Mouse (Mus musculus) gastrocnemius, adult 2 months (tissue): ENCODE data around the gene Abhd12. TPM values are rescaled to one million over a fixed set of nuclear protein-coding genes. Genes with fewer than 3 reads are reported as not detected.
"Not testable (repeated sequence)": the region's sequence is repeated elsewhere in the genome, so short reads cannot be mapped to it uniquely, and the experiment has no call there.

ENCODE experiments used
- DNase-seq: peaks from one replicate; pipeline ENCODE4 v3.0.0; 2022
- H3K27ac ChIP-seq: fragments of 200-600 bp; 2 replicates; pipeline ENCODE4 v1.8.1; 2022; ENCODE audit warnings: mild to moderate bottlenecking
- H3K4me3 ChIP-seq: fragments of 200-600 bp; 2 replicates; pipeline ENCODE4 v1.8.1; 2022; ENCODE audit warnings: mild to moderate bottlenecking, moderate library complexity
- CTCF ChIP-seq: fragments of 200-600 bp; IDR thresholded peaks from 2 replicates; pipeline ENCODE4 v1.8.1; 2022; ENCODE audit warnings: antibody characterized with exemption, mild to moderate bottlenecking, moderate library complexity
- intact Hi-C: fragments of 180-260 bp; cut with DNase I; formaldehyde crosslinking; loops from one replicate; pipeline ENCODE4 v1.15.1; 2025
- total RNA-seq, 2 experiments: library from RNA; stranded (reverse); gene quantifications; 2 replicates each; pipeline ENCODE4 v1.2.3; 2021

The Abhd12 gene
- total RNA-seq, 2 experiments from 2014 or later = 24.3 to 25.4 TPM

- Histone ChIP-seq H3K27ac (no peak overlapping the region), H3K4me3 (no peak overlapping the region)
- TF ChIP-seq CTCF = no peak
- no peak for DNase-seq
- intact Hi-C loops = no loop called here
Observed at GRCm38 (mm10) chr2:150927038-150927720, 22.6 kb upstream of the Abhd12 start.

- intact Hi-C loops = no loop called here
- no peak overlapping the region for H3K27ac ChIP-seq
- H3K4me3 ChIP-seq = no peak overlapping the region
- no peak for TF ChIP-seq CTCF
- no peak for DNase-seq
Observed at GRCm38 (mm10) chr2:150923505-150923904, 19.0 kb upstream of the Abhd12 start.

- TF ChIP-seq CTCF = no peak
- intact Hi-C loops = no loop called here
- no peak for DNase-seq
Observed at GRCm38 (mm10) chr2:150923026-150923425, 18.5 kb upstream of the Abhd12 start.

GRCm38 (mm10) chr2:150922165-150922564 lies 17.6 kb upstream of the Abhd12 start:
- Histone ChIP-seq H3K4me3 (no peak overlapping the region), H3K27ac (no peak overlapping the region)
- DNase-seq = no peak
- intact Hi-C loops = no loop called here
- no peak for TF ChIP-seq CTCF

More at GRCm38 (mm10) chr2:150923026-150923425, 18.5 kb upstream of the Abhd12 start:
- H3K27ac ChIP-seq = no peak overlapping the region
- no peak overlapping the region for H3K4me3 ChIP-seq

- TF ChIP-seq CTCF = no peak
- no peak for DNase-seq
- intact Hi-C loops = no loop called here
- Histone ChIP-seq H3K4me3 (no peak overlapping the region), H3K27ac (no peak overlapping the region)
Observed at GRCm38 (mm10) chr2:150921697-150922096, 17.2 kb upstream of the Abhd12 start.

GRCm38 (mm10) chr2:150920543-150920942 lies 16.0 kb upstream of the Abhd12 start:
- intact Hi-C loops = no loop called here
- DNase-seq = no peak
- Histone ChIP-seq H3K4me3 (no peak overlapping the region), H3K27ac (no peak overlapping the region)
- TF ChIP-seq CTCF = no peak

GRCm38 (mm10) chr2:150918720-150919119 lies 14.2 kb upstream of the Abhd12 start:
- Histone ChIP-seq H3K4me3 (no peak overlapping the region), H3K27ac (no peak overlapping the region)
- intact Hi-C loops = no loop called here
- no peak for DNase-seq
- TF ChIP-seq CTCF = no peak

GRCm38 (mm10) chr2:150915786-150916185 lies 11.2 kb upstream of the Abhd12 start:
- intact Hi-C loops = no loop called here
- Histone ChIP-seq H3K4me3 (no peak overlapping the region), H3K27ac (no peak overlapping the region)
- no peak for TF ChIP-seq CTCF
- DNase-seq = no peak

- TF ChIP-seq CTCF = no peak
- intact Hi-C loops = no loop called here
- Histone ChIP-seq H3K4me3 (no peak overlapping the region), H3K27ac (no peak overlapping the region)
- no peak for DNase-seq
Observed at GRCm38 (mm10) chr2:150914781-150915515, 10.4 kb upstream of the Abhd12 start.

GRCm38 (mm10) chr2:150910295-150910881 lies 5.8 kb upstream of the Abhd12 start:
- H3K4me3 ChIP-seq = peak overlapping the region; percentile 82
- DNase-seq = no peak
- peak overlapping the region; percentile 90; the same call in 1 of the 2 replicates for H3K27ac ChIP-seq
- no peak for TF ChIP-seq CTCF
- intact Hi-C loops = loop anchor here (2.0 kb wide), 1 partner anchor 128 kb away; the partner anchor contains the start of genes Nanp and Ninl

GRCm38 (mm10) chr2:150909429-150910039 lies 5.0 kb upstream of the Abhd12 start:
- peak; percentile 97 for DNase-seq
- no peak for TF ChIP-seq CTCF
- Histone ChIP-seq H3K27ac (peak overlapping the region; percentile 90), H3K4me3 (peak overlapping the region; percentile 82)
- intact Hi-C loops = loop anchor here (2.0 to 10.0 kb wide), 4 partner anchors 129 to 305 kb away; partner anchors contain the start of genes Apmap, Entpd6, Nanp and Ninl

- Histone ChIP-seq H3K4me3 (peak overlapping the region; percentile 82), H3K27ac (peak overlapping the region; percentile 90)
- not testable (repeated sequence) for DNase-seq
- intact Hi-C loops = loop anchor here (5.0 to 10.0 kb wide), 3 partner anchors 162 to 304 kb away; partner anchors contain the start of genes Apmap and Entpd6
Observed at GRCm38 (mm10) chr2:150908881-150909280, 4.3 kb upstream of the Abhd12 start.
